Mouse (Mus musculus): ENCODE measurements at regions not wholly inside any gene's neighbourhood (a gene's known extent, or its start where the extent isn't known, plus 50 kb on each side); places are given as distances from the start of the nearest gene placed in this dataset.

GRCm38 (mm10) chr9:52591188-52591587, 88.4 kb downstream of the AI593442 start:
- DNase-seq (ENCODE audit: low spot score in 2 of 2), result no peak

GRCm38 (mm10) chr9:52574066-52574465, 105.5 kb downstream of the AI593442 start:
- peak; percentile 21 to 40 for DNase-seq (ENCODE audit: low spot score in 2 of 2)

GRCm38 (mm10) chr9:52551577-52552281, 127.9 kb downstream of the AI593442 start:
- DNase-seq (ENCODE audit: low spot score in 2 of 2), result no peak

GRCm38 (mm10) chr9:52546071-52546470, 133.5 kb downstream of the AI593442 start:
- DNase-seq (ENCODE audit: low spot score in 2 of 2), result no peak

GRCm38 (mm10) chr9:52539086-52539485, 140.5 kb downstream of the AI593442 start:
- DNase-seq (ENCODE audit: low spot score in 2 of 2), result no peak

DNA sequence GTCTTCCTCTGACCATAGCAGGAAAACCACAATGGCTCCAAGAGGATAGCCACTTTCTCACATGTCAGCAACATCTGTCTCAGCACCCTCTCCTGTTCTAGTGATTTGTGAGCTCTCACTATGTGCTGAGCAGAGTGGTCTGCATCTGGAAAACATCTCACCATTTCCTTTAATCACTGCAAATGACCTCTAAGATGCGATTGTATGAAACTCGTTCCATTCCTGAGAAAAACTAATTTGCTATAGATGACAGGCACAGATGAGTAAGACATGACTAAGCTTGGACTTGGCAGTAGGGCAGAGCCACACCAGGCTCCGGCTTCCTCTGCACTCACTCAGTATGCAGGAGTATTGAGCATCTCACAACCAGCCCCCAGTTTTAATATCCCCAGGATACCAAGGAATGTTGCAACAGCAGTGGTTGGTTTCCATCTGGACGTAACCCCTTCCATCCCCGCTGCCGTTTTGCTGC, 150.1 kb downstream of the AI593442 start:
- no peak for DNase-seq (ENCODE audit: low spot score in 2 of 2)

- no peak for DNase-seq (ENCODE audit: low spot score in 2 of 2)
Measured at GRCm38 (mm10) chr9:52500487-52500886, 179.1 kb downstream of the AI593442 start.

- no peak for DNase-seq (ENCODE audit: low spot score in 2 of 2)
Measured at GRCm38 (mm10) chr9:52495483-52496270, 183.9 kb downstream of the AI593442 start.

DNA sequence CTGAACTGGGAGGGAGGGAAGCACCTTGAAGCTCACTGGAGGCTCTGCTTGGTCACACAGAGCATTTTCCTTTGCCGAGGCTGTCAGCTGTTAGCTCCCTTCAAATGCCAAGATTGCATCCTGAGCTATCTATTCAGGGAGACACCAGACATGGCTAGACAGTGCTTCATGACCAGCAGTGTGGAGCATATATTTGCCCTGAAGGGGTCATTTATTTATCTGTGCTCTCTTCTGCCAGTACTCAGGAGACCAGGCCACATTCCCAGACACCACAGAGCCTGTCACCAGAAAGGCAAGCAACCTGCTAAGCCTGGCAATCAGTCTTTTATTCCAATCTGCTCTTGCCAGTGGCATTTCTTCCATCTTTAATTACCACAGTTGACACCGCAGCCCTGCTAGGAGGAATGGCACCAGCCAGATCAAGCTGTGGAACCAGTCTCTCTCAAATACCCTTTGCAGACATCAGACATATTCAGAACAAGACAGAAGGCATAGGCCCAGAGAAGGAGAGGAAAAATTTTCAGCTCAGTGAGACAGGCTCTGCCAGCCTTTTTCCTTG, 186.6 kb downstream of the AI593442 start:
- DNase-seq (ENCODE audit: low spot score in 2 of 2), result no peak

DNA sequence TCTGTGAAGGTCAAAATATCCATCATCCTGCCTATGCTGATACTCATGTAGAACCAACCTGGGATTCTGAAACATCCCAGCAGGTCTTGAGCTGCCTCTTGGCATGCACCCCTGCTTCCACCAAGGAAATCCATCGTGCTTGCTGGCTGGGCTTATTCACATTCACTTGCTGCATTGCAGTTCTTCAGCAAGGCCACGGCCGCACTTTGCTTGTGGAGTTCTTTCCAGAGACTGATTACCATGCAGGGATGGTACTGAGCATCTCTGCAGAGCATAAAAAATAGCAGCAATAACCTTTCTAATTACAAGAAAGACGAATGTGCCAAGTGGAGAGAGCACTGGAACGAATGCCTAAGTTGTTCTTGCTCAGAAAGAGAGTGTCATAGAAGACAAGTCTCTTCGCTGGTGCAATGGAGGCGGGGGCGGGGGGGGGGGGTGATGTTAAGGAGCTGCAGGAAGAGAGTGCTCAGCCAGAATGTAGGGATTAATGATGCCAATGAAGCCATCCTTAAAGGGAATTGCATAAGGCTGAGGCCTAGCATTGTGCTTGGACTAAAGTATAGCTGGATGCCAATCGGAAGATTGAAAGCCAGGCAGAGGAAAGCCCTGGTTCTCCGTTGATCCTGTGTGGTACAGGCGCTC, 205.9 kb downstream of the AI593442 start:
- peak; percentile 5 to 11 for DNase-seq (ENCODE audit: low spot score in 2 of 2)

DNA sequence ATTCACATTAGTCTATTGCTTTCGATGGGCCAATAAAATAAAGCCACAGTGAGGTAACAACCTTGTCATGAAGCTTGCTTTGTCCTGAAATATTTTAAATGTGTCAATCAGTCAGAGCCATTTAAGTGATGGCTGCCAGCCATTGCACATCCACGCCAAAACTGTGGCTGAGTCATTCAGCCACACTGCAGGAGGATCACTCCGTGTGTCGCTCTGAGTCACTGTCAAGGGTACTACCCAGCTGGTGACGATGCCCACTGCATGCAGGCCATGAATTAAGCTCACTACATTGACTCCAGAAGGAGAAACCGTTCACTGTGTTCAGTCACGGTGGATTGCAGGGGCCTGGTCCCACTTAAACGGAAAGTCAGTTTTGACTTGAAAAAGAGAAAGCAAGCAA, 206.7 kb downstream of the AI593442 start:
- peak; percentile 19 to 26 for DNase-seq (ENCODE audit: low spot score in 2 of 2)

GRCm38 (mm10) chr9:52458518-52458917, 221.1 kb downstream of the AI593442 start:
- no peak for DNase-seq (ENCODE audit: low spot score in 2 of 2)

DNA sequence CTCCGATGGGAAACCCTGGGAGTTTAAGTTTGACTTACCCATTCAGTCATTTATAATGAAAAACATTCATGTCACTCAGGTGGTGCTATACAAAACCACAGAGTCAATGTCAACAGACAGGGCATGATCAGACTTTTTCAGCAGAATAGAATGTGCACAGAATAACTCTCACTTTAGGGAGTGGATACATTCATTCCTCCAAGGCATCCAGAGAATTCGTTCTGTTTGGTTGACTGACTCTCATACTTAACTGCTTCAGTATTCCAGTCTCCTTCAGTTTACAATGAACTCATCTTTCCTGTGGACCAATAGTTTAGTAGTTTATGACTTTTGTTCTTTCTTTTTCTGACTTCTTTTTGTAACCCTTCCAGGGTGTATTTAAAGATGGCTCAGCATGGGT, 225.1 kb downstream of the AI593442 start:
- DNase-seq (ENCODE audit: low spot score in 2 of 2), result no peak

DNA sequence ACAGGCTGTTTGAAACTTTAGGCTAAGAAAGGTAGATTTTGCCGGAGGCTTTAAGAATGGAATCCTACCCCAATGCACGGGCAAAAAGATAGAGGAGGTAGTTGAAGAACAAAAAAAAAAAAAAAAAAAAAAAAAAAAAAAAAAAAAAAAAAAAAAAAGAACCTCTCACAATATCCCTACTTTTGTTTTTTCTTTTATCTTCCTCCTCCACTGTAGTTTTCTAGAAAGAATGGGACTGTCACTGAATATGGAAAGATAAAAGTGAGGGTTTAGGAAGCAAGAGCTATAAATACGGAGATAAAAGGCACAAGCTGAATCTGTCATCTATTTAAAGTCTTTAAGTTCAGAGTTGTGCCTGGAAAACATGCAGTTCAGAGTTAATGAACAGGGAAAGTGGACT, 227.8 kb downstream of the AI593442 start:
- DNase-seq (ENCODE audit: low spot score in 2 of 2), result no peak

GRCm38 (mm10) chr9:52448245-52448644, 231.3 kb downstream of the AI593442 start:
- DNase-seq (ENCODE audit: low spot score in 2 of 2), result peak in 1 of 2 experiments; percentile 47

GRCm38 (mm10) chr9:52443228-52443627, 236.4 kb downstream of the AI593442 start:
- no peak for DNase-seq (ENCODE audit: low spot score in 2 of 2)

DNA sequence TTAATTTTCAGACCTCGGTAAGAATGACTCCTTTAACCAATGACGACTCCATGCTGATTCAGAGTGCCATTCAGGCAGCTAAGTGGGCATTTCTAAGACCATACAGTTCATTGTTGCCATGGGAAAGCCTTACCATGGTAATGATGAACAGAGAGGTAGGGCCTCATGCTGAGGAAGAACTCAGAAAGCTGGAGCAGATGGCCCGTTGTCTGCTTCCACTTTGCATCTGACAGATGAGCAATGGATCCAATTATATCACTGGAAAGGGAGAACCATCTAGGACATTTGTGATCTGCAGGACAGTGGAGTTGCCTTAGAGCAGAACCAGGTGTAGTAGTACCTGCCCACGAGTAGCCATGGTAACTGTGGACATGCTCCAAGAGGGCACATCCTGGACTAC, 245.4 kb downstream of the AI593442 start:
- DNase-seq (ENCODE audit: low spot score in 2 of 2), result peak in 1 of 2 experiments; percentile 44

GRCm38 (mm10) chr9:52425413-52425812, 254.2 kb downstream of the AI593442 start:
- DNase-seq (ENCODE audit: low spot score in 2 of 2), result no peak

DNA sequence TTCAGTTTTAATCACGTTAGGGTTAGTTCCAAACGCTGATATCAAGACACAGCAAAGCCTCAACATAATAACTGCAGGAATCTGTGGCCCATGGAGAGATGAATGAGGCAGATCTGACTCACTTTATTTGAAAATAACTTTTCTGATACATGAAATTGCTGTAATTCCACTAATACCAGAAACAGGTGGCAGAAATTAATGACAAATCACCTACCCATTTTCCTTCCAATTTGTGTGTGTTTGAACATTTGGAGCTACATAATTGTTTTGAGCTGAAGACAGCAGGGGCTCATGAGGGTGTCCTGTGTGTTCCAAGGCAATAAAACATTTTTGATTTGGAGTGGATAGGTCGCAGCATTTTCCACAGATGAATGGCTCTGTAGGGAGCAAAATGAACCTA, 254.2 kb upstream of the Zc3h12c start:
- DNase-seq (ENCODE audit: low spot score in 2 of 2), result no peak

- no peak for DNase-seq (ENCODE audit: low spot score in 2 of 2)
Measured at GRCm38 (mm10) chr9:52415706-52416105, 247.3 kb upstream of the Zc3h12c start.

DNA sequence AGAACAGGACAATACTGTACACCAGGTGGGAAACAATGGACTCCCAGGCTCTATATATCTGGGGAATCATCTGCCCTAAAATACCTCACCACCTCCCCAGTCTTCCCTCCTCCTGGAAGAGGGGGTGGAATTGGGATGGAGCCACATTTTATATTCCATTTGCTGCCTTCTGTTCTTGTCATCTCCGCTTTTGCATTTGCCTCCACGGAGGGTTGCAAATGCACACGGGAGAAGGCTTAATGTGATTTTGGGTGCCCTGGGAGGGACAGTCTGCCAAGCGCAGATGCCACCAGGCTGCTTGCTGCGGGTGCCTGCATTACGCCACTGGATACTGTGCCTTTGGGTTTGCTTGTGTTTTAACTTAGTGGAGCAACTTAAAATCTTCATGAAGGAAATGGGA, 239.5 kb upstream of the Zc3h12c start:
- DNase-seq (ENCODE audit: low spot score in 2 of 2), result peak; percentile 47 to 80

DNA sequence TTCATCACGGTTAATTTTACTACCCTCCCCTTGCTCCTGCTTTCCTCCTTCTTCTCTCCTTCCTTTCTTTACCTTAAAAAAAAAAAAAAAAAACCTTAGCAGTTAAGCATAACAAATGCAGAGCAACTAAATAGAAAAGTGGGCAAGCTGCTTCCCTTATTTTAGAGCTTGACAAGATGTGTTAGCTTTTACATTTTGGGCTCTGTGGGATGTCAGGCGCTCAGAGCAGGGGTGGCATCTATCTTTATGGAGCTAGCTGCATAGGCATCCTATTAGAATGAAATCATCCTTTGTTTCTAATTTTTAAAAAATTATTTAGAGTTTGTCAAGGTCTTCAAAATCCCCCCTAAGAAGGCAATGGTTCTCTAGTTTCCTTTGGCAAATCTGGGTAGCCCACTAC, 234.1 kb upstream of the Zc3h12c start:
- peak in 1 of 2 experiments; percentile 65 for DNase-seq (ENCODE audit: low spot score in 2 of 2)

Data from frontal cortex, postnatal 36 days (tissue).